Mouse (Mus musculus): ENCODE results near the gene Camta2. TPM values are rescaled to one million over a fixed set of nuclear protein-coding genes. Genes with fewer than 3 reads are reported as not detected.

The Camta2 gene
- total RNA-seq (2012; rRNA removed): 3.9 and 5.6 TPM in 2 replicates

DNA sequence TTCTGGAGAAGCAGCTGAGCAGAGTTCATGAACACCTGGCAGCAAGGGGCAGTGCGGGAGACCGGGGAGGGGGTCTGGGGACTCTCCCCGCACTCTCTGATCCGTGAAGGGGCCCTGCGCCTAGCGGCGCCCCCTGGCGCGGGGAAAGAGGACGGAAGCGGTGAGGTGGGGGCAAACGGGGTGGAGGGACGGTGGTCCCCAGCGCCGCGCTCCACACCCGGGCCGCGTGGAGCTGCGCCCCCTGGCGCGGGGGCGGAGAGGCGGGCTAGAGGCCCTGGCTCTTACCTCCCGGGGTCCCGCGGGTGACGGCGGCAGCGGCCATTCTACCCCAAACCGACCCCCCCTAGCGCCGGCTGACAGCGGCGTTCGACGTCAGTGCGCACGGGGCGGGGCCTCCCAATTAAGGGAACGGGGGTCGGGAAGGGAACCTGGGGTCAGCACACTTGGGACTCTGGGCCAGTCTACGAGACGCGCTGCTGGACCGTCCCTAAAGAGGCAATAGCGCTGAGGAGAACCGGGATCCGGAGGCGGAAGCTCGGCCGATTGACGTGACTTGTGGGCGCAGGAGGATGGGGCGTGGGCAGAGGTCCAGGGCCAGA lies at the start of gene Camta2:
Gene Camta2 (minus strand): TSS at position 505 of the 599 bp plus-strand sequence.
- Histone ChIP-seq H3K4me1 (ENCODE audit: control insufficient read depth in 2 of 2, insufficient read depth in 2 of 2, low read length in 2 of 2, poor library complexity in 1 of 2) (peaks cover 1 to 9% of the 10 kb centered on the region in 2 experiments; a peak in 2 of 4 replicates), H3K9ac (ENCODE audit: insufficient read depth, low read depth, low read length, poor library complexity, severe bottlenecking) (peak within 1 kb of the TSS; percentile 79), H3K27ac (ENCODE audit: insufficient read depth, low read depth, low read length, poor library complexity, severe bottlenecking) (no peak within 1 kb of the TSS), H3K9me3 (ENCODE audit: control insufficient read depth, insufficient read depth, low read depth, low read length) (no peaks in the 10 kb centered on the region), H3K4me3 (ENCODE audit: insufficient read depth in 1 of 2, low read depth in 1 of 2, low read length in 2 of 2, poor library complexity in 1 of 2, severe bottlenecking in 1 of 2) (peak within 1 kb of the TSS; percentile 83 to 87), H3K36me3 (ENCODE audit: control insufficient read depth, insufficient read depth, low read length, poor library complexity, severe bottlenecking) (peaks cover 6% of the 10 kb centered on the region; the same call in 1 of the 2 replicates)
- TF ChIP-seq ZNF384 (IDR thresholded peaks at IDR 0.05; ENCODE audit: low read depth, low read length) (no peak), MAFK (IDR thresholded peaks at IDR 0.05; ENCODE audit: insufficient read depth, low read depth, low read length) (no peak), HCFC1 (IDR thresholded peaks at IDR 0.05; ENCODE audit: borderline replicate concordance, insufficient read depth, low read length) (no peak), CHD2 (IDR thresholded peaks at IDR 0.05; ENCODE audit: low read depth, low read length) (no peak), ZC3H11A (IDR thresholded peaks at IDR 0.05; ENCODE audit: borderline replicate concordance, low read depth, low read length) (no peak)
- in situ Hi-C loops (cut with MboI; ENCODE audit: low sequenced_read_pairs in 2 of 2, unreplicated experiment in 2 of 2): no loop called here
- DNase-seq (ENCODE audit: low read depth, low spot score): no peak

DNA sequence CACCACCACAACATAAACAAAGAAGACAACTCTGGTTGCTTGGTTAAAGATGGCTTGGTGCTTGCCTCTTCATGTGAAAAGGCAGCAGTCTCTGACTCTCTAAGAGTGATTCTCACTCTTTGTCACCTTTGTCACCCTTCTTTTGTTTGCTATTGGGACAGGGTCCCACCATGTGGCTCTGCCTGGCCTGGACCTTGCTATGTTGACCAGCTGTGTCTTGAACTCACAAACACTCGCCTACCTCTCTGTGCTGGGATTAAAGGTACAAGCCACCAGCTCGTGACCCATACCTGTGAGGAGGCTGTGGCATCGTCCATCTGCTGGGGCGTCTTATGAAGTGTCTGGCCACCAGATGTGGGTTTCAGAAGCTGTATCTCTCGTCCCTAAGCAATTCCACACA lies 45.4 kb upstream of the Camta2 start:
- Histone ChIP-seq H3K36me3 (ENCODE audit: control insufficient read depth, insufficient read depth, low read length, poor library complexity, severe bottlenecking) (peaks cover 4% of the 10 kb centered on the region), H3K27ac (ENCODE audit: insufficient read depth, low read depth, low read length, poor library complexity, severe bottlenecking) (no peak overlapping the region), H3K4me1 (ENCODE audit: control insufficient read depth in 2 of 2, insufficient read depth in 2 of 2, low read length in 2 of 2, poor library complexity in 1 of 2) (no peaks in the 10 kb centered on the region; a peak in 1 of 4 replicates), H3K4me3 (ENCODE audit: insufficient read depth in 1 of 2, low read depth in 1 of 2, low read length in 2 of 2, poor library complexity in 1 of 2, severe bottlenecking in 1 of 2) (no peak overlapping the region), H3K9ac (ENCODE audit: insufficient read depth, low read depth, low read length, poor library complexity, severe bottlenecking) (no peak overlapping the region), H3K9me3 (ENCODE audit: control insufficient read depth, insufficient read depth, low read depth, low read length) (no peaks in the 10 kb centered on the region)
- in situ Hi-C loops (cut with MboI; ENCODE audit: low sequenced_read_pairs in 2 of 2, unreplicated experiment in 2 of 2): no loop called here
- DNase-seq (ENCODE audit: low read depth, low spot score): no peak
- TF ChIP-seq HCFC1 (IDR thresholded peaks at IDR 0.05; ENCODE audit: borderline replicate concordance, insufficient read depth, low read length) (no peak), ZNF384 (IDR thresholded peaks at IDR 0.05; ENCODE audit: low read depth, low read length) (no peak), CHD2 (IDR thresholded peaks at IDR 0.05; ENCODE audit: low read depth, low read length) (no peak), MAFK (IDR thresholded peaks at IDR 0.05; ENCODE audit: insufficient read depth, low read depth, low read length) (no peak), ZC3H11A (IDR thresholded peaks at IDR 0.05; ENCODE audit: borderline replicate concordance, low read depth, low read length) (no peak)

DNA sequence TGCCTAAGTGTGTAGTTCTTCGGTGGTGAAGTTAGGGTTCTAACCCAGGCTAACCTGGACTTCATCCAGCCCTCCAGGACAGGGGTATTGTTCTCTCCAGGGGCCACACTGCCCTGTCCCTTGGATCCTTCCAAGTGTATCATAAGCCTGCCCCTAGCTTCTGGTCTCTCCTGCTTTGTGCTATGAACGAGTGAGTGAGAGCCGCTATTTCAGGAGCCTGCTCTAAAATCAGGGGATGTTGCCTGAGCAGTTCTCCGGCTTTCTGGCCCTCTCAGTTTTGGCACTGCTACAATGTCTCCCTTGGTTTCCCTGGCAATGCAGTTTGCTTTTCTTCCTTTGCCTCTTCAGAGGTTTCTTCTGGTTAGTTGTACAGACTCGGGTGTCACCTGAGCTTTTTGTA lies 43.3 kb upstream of the Camta2 start:
- no peak overlapping the region for H3K27ac ChIP-seq (ENCODE audit: insufficient read depth, low read depth, low read length, poor library complexity, severe bottlenecking)
- no peaks in the 10 kb centered on the region; a peak in 1 of 4 replicates for H3K4me1 ChIP-seq (ENCODE audit: control insufficient read depth in 2 of 2, insufficient read depth in 2 of 2, low read length in 2 of 2, poor library complexity in 1 of 2)
- TF ChIP-seq ZC3H11A (IDR thresholded peaks at IDR 0.05; ENCODE audit: borderline replicate concordance, low read depth, low read length) (no peak), ZNF384 (IDR thresholded peaks at IDR 0.05; ENCODE audit: low read depth, low read length) (no peak), HCFC1 (IDR thresholded peaks at IDR 0.05; ENCODE audit: borderline replicate concordance, insufficient read depth, low read length) (no peak), MAFK (IDR thresholded peaks at IDR 0.05; ENCODE audit: insufficient read depth, low read depth, low read length) (no peak), CHD2 (IDR thresholded peaks at IDR 0.05; ENCODE audit: low read depth, low read length) (no peak)
- no peak overlapping the region for H3K9ac ChIP-seq (ENCODE audit: insufficient read depth, low read depth, low read length, poor library complexity, severe bottlenecking)
- peaks cover 22% of the 10 kb centered on the region for H3K36me3 ChIP-seq (ENCODE audit: control insufficient read depth, insufficient read depth, low read length, poor library complexity, severe bottlenecking)
- DNase-seq (ENCODE audit: low read depth, low spot score): no peak
- H3K9me3 ChIP-seq (ENCODE audit: control insufficient read depth, insufficient read depth, low read depth, low read length): no peaks in the 10 kb centered on the region
- in situ Hi-C loops (cut with MboI; ENCODE audit: low sequenced_read_pairs in 2 of 2, unreplicated experiment in 2 of 2): no loop called here
- no peak overlapping the region for H3K4me3 ChIP-seq (ENCODE audit: insufficient read depth in 1 of 2, low read depth in 1 of 2, low read length in 2 of 2, poor library complexity in 1 of 2, severe bottlenecking in 1 of 2)

DNA sequence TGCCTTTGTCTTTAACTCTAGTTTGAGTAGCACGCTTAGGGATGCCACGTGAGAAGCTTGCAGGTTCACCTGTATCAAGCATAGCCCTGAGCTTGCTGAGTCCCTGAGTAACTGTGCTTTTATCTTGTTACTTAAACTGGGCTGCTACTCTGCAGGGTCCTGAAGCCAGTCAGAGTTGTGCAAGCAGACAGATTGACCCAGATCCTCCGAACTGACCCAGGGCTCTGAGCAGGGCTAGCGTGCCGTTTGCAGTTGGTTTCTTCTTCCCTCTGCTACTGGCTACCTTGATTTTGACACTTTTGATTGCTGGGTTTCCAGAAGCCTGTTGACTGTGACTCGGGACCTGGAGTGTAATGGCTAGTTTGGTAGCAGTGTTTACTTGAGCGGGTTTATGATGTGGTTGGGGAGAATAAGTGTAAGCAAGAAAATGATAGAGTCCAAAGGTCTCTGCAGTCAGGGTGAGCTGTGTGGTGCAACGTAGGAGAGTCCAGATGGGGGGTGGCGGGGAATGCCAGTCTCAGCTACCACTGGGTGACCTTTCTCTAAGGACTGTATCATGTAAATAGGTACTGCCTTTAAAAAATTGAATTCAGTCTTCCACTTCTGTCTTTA lies 42.6 kb upstream of the Camta2 start:
- Histone ChIP-seq H3K9me3 (ENCODE audit: control insufficient read depth, insufficient read depth, low read depth, low read length) (no peaks in the 10 kb centered on the region), H3K4me3 (ENCODE audit: insufficient read depth in 1 of 2, low read depth in 1 of 2, low read length in 2 of 2, poor library complexity in 1 of 2, severe bottlenecking in 1 of 2) (no peak overlapping the region), H3K9ac (ENCODE audit: insufficient read depth, low read depth, low read length, poor library complexity, severe bottlenecking) (no peak overlapping the region), H3K36me3 (ENCODE audit: control insufficient read depth, insufficient read depth, low read length, poor library complexity, severe bottlenecking) (peaks cover 26% of the 10 kb centered on the region), H3K4me1 (ENCODE audit: control insufficient read depth in 2 of 2, insufficient read depth in 2 of 2, low read length in 2 of 2, poor library complexity in 1 of 2) (no peaks in the 10 kb centered on the region; a peak in 1 of 4 replicates), H3K27ac (ENCODE audit: insufficient read depth, low read depth, low read length, poor library complexity, severe bottlenecking) (no peak overlapping the region)
- DNase-seq (ENCODE audit: low read depth, low spot score): no peak
- TF ChIP-seq ZC3H11A (IDR thresholded peaks at IDR 0.05; ENCODE audit: borderline replicate concordance, low read depth, low read length): no peak
- no peak for TF ChIP-seq CHD2 (IDR thresholded peaks at IDR 0.05; ENCODE audit: low read depth, low read length)
- no peak for TF ChIP-seq MAFK (IDR thresholded peaks at IDR 0.05; ENCODE audit: insufficient read depth, low read depth, low read length)
- no peak for TF ChIP-seq HCFC1 (IDR thresholded peaks at IDR 0.05; ENCODE audit: borderline replicate concordance, insufficient read depth, low read length)
- TF ChIP-seq ZNF384 (IDR thresholded peaks at IDR 0.05; ENCODE audit: low read depth, low read length): no peak
- in situ Hi-C loops (cut with MboI; ENCODE audit: low sequenced_read_pairs in 2 of 2, unreplicated experiment in 2 of 2): no loop called here
